Mouse (Mus musculus) kidney, adult 8-10 months (tissue): ENCODE results near the gene Tlx2.

ENCODE experiments used
- DNase-seq, 2 experiments: peaks; one replicate each; pipeline ENCODE4 v3.0.0; 2022

Gene Tlx2

DNA sequence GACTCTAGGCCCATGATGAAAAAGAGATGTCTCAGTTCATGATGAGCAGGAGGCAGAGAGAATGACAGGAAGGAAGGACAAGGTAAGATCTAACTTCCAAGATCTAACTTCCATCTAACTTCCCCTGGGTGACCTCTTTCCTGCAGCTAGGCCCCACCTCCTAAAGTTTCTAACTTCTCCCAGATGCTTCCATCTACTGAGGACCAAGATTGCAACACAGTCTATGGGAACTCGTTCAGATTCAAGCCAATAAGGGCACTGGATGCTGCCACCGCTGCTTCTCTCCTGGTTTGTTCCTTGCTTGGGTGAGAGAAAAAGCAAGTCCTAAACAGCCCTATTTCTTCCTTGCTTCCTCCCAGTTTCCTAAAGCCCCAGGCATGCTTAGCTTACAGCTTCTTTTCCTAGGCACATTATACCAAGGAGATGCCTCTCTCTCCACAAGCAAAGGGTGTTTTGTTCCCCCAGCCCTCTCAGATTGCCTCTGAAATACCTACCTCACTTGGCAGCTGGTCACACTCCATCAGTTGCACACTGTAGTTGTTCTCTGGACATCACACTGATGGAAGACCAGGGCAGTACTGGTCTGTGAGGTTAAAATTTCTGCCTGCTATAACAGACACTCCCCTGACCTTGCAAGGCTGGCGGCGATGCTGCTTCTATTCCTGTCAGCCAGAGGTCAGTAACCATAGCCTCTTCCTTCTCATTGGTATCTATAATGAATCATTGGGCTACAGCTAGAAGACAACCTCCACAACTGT, 49.1 kb downstream of the Tlx2 start:
- no peak for DNase-seq

DNA sequence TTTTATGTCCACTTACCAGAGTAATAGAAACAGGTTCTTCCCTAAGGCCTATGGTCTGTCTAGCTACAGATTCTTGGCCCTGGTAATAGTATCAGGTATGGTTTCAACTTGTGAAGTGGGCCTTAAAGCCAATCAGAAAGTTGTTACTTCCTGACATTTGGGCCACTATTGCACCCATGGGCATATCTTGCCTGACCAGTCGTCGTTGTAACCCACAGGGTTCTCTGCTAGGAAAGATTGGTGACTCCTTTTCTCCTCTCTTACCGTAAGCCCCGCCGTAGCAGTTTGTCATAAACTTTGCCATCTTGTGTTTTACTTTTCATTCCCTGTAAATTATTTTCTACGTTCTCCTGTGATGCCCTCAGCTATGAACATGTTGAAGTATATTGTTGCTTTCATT, 50.0 kb downstream of the Tlx2 start:
- no peak for DNase-seq

DNA sequence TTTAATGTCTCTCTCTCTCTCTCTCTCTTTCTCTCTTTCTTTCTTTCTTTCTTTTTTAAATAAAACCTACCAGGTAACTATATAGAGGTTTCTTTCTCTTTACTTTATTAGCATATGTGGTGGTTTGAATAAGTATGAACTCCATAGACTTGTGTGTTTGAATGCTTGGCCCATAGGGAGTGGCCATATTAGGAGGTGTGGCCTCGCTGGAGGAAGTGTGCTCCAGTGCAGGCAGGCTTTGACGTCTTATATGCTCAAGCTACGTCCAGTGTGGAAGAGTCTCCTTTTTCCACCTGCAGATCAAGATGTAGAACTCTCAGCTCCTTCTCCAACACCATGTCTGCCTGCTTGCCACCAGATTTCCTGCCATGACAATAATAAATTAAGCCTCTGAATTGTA, 51.0 kb downstream of the Tlx2 start:
- DNase-seq = no peak
